In genomic region chr2:153147236-153147635, GRCm38 (mm10) we compare ENCODE assay signal across 4 mouse cellular contexts.
"Had no signal": no experiment of that assay in that cellular context is flagged by ENCODE, and none has a peak within 500 bp of the region (broad histone marks: within the 10 kb centered on the region; RNA-seq: fewer than 3 reads in every experiment).

No protein-coding gene starts in this region.

- H3K4me2 ChIP-seq: limb, embryonic 15.5 days; liver, embryonic 13.5 days; midbrain, embryonic 12.5 days; neural tube, embryonic 12.5 days had no signal

- H3K27me3 ChIP-seq: neural tube, embryonic 12.5 days had no signal

- H3K4me3 ChIP-seq: limb, embryonic 15.5 days; liver, embryonic 13.5 days; midbrain, embryonic 12.5 days; neural tube, embryonic 12.5 days had no signal

- H3K36me3 ChIP-seq: limb, embryonic 15.5 days; liver, embryonic 13.5 days; midbrain, embryonic 12.5 days; neural tube, embryonic 12.5 days had no signal

- H3K27ac ChIP-seq: limb, embryonic 15.5 days; liver, embryonic 13.5 days; midbrain, embryonic 12.5 days; neural tube, embryonic 12.5 days had no signal

- H3K4me1 ChIP-seq: liver, embryonic 13.5 days; neural tube, embryonic 12.5 days had no signal

- H3K9me3 ChIP-seq: limb, embryonic 15.5 days; liver, embryonic 13.5 days; midbrain, embryonic 12.5 days; neural tube, embryonic 12.5 days had no signal

- H3K9ac ChIP-seq: limb, embryonic 15.5 days; liver, embryonic 13.5 days; midbrain, embryonic 12.5 days; neural tube, embryonic 12.5 days had no signal
